Comparison of ENCODE assay signal across 10 mouse cellular contexts in the genomic region with DNA sequence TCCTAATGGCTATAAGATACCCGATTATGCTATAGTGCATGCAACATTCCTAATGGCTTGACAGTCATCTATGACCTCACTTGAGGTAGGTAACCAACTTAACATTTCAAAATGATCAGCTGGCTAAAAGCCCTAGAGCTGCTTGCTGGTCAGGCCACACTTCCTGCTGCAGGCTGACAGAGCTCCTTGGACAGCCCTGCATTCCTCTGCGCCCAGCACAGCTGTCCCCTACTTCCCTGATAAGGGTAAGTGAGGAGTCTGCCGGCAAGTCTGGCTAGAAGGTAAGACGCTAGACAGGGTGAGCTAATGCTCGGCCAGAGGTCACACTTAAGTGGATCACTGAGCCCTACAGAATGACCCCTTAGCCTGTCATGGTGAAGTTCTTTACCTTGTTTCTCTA. TPM values are rescaled to one million over a fixed set of nuclear protein-coding genes. Genes with fewer than 3 reads are reported as not detected.
DNase-seq lines count a peak whose midpoint lies in the region; ATAC-seq and TF ChIP-seq lines count a peak whose summit lies in the region.
"Had no signal": no experiment of that assay in that cellular context is flagged by ENCODE, and none has a peak within 500 bp of the region (broad histone marks: within the 10 kb centered on the region; RNA-seq: fewer than 3 reads in every experiment).

No protein-coding gene starts in this region.

- no peaks in the 10 kb centered on the region for H3K27me3 ChIP-seq in heart, embryonic 11.5 days (ENCODE audit: control insufficient read depth, insufficient read depth, low read length)
- H3K27me3 ChIP-seq in limb, embryonic 15.5 days, result no peaks in the 10 kb centered on the region
- no peaks in the 10 kb centered on the region for H3K27me3 ChIP-seq in limb, embryonic 10.5 days (ENCODE audit: low read depth, poor library complexity, severe bottlenecking)
- H3K27me3 ChIP-seq in liver, embryonic 15.5 days, result no peaks in the 10 kb centered on the region
- H3K27me3 ChIP-seq in forebrain, postnatal 0 days (ENCODE audit: insufficient read depth, low read length), result no peaks in the 10 kb centered on the region

- H3K27ac ChIP-seq in heart, embryonic 11.5 days (ENCODE audit: low read depth, low read length), result peak overlapping the region; percentile 2; the same call in 1 of the 2 replicates
- peak overlapping the region; percentile 12; the same call in 1 of the 2 replicates for H3K27ac ChIP-seq in limb, embryonic 15.5 days
- no peak overlapping the region for H3K27ac ChIP-seq in limb, embryonic 10.5 days
- no peak overlapping the region for H3K27ac ChIP-seq in liver, embryonic 15.5 days (replicated peaks)
- no peak overlapping the region for H3K27ac ChIP-seq in forebrain, postnatal 0 days (ENCODE audit: low read depth, low read length)

- H3K9me3 ChIP-seq in heart, embryonic 11.5 days (replicated peaks; ENCODE audit: control insufficient read depth, low read length), result no peaks in the 10 kb centered on the region
- no peaks in the 10 kb centered on the region for H3K9me3 ChIP-seq in limb, embryonic 15.5 days
- H3K9me3 ChIP-seq in limb, embryonic 10.5 days (replicated peaks), result no peaks in the 10 kb centered on the region
- H3K9me3 ChIP-seq in liver, embryonic 15.5 days (replicated peaks), result no peaks in the 10 kb centered on the region
- H3K9me3 ChIP-seq in forebrain, postnatal 0 days (ENCODE audit: low read length), result no peaks in the 10 kb centered on the region

- H3K4me1 ChIP-seq in heart, embryonic 11.5 days (ENCODE audit: control insufficient read depth, insufficient read depth, low read length), result peaks cover 37% of the 10 kb centered on the region
- H3K4me1 ChIP-seq in limb, embryonic 15.5 days, result peaks cover 31% of the 10 kb centered on the region
- peaks cover 32% of the 10 kb centered on the region for H3K4me1 ChIP-seq in limb, embryonic 10.5 days
- H3K4me1 ChIP-seq in liver, embryonic 15.5 days (replicated peaks), result peaks cover 65% of the 10 kb centered on the region
- H3K4me1 ChIP-seq in forebrain, postnatal 0 days (ENCODE audit: insufficient read depth), result no peaks in the 10 kb centered on the region

- WGBS in heart, embryonic 11.5 days (ENCODE audit: insufficient replicate concordance), result 16% methylated on average over 5 of the region's 5 CpGs
- 46% methylated on average over 5 of the region's 5 CpGs for WGBS in limb, embryonic 15.5 days
- WGBS in limb, embryonic 10.5 days, result 38% methylated on average over 5 of the region's 5 CpGs
- 19% methylated on average over 5 of the region's 5 CpGs for WGBS in liver, embryonic 15.5 days (ENCODE audit: insufficient replicate concordance)
- whole genome bisulfite sequencing in forebrain, postnatal 0 days, result 87% methylated on average over 5 of the region's 5 CpGs

- no peaks in the 10 kb centered on the region for H3K36me3 ChIP-seq in heart, embryonic 11.5 days (ENCODE audit: control insufficient read depth, insufficient read depth, low read length)
- H3K36me3 ChIP-seq in limb, embryonic 15.5 days, result no peaks in the 10 kb centered on the region
- no peaks in the 10 kb centered on the region for H3K36me3 ChIP-seq in limb, embryonic 10.5 days
- H3K36me3 ChIP-seq in liver, embryonic 15.5 days (replicated peaks), result no peaks in the 10 kb centered on the region
- no peaks in the 10 kb centered on the region for H3K36me3 ChIP-seq in forebrain, postnatal 0 days (ENCODE audit: insufficient read depth)

- no peak overlapping the region for H3K4me3 ChIP-seq in heart, embryonic 11.5 days (ENCODE audit: low read depth, low read length)
- no peak overlapping the region for H3K4me3 ChIP-seq in limb, embryonic 15.5 days
- no peak overlapping the region for H3K4me3 ChIP-seq in limb, embryonic 10.5 days
- no peak overlapping the region for H3K4me3 ChIP-seq in liver, embryonic 15.5 days (replicated peaks)
- H3K4me3 ChIP-seq in forebrain, postnatal 0 days (ENCODE audit: low read depth, low read length), result no peak overlapping the region

- H3K4me2 ChIP-seq in heart, embryonic 11.5 days, result no peak overlapping the region
- H3K4me2 ChIP-seq in limb, embryonic 15.5 days, result no peak overlapping the region
- H3K4me2 ChIP-seq in liver, embryonic 15.5 days, result no peak overlapping the region
- no peak overlapping the region for H3K4me2 ChIP-seq in forebrain, postnatal 0 days (ENCODE audit: low read depth)

- no peak for DNase-seq in heart, postnatal 25 days (ENCODE audit: low spot score)
- DNase-seq in limb, embryonic 10.5 days (ENCODE audit: low spot score), result no peak
- no peak for DNase-seq in natural killer cell, adult 2 months (ENCODE audit: low spot score in 2 of 2)
- DNase-seq in forebrain, postnatal 0 days, result no peak
- DNase-seq: adrenal gland, adult 2 months; right cerebral cortex, postnatal 25 days had no signal

- ATAC-seq in heart, embryonic 11.5 days (replicated peaks; ENCODE audit: insufficient number of reproducible peaks, low FRiP score, low TSS enrichment), result 0 out of 2 replicates have a peak, but pooled peaks have one; percentile 57
- no peak for ATAC-seq in limb, embryonic 15.5 days (ENCODE audit: insufficient number of reproducible peaks, low FRiP score, low TSS enrichment, low read depth)
- 0 out of 2 replicates have a peak, but pooled peaks have one; percentile 20 for ATAC-seq in erythroid progenitor cell, adult 5-6 weeks (replicated peaks; ENCODE audit: low FRiP score, poor library complexity, severe bottlenecking)
- peak; percentile 64; the same call in 1 of the 2 replicates for ATAC-seq in liver, embryonic 15.5 days (ENCODE audit: insufficient read depth)
- ATAC-seq in forebrain, postnatal 0 days, result no peak

- intact Hi-C loops in heart, postnatal 25 days (cut with DNase I), result no loop called here

- H3K9ac ChIP-seq in heart, embryonic 11.5 days (ENCODE audit: low read depth, low read length), result no peak overlapping the region
- H3K9ac ChIP-seq in limb, embryonic 15.5 days, result no peak overlapping the region
- no peak overlapping the region for H3K9ac ChIP-seq in liver, embryonic 15.5 days
- no peak overlapping the region for H3K9ac ChIP-seq in forebrain, postnatal 0 days

- no peak for TF ChIP-seq CTCF in forebrain, postnatal 0 days (IDR thresholded peaks at IDR 0.05; ENCODE audit: low read depth)

RNA-seq across cellular contexts. Expression of a gene that starts 52.8 kb away (rescaled TPM):
- 13.4 and 14.2 TPM in 2 replicates for polyA plus RNA-seq in heart, embryonic 11.5 days (2014; fragmentation: Nextera tagmentation; extraction: Ambion mirVana)
- 10 to 100 TPM; 14.3 to 15.7 TPM for total RNA-seq in heart, postnatal 25 days (2021)
- 25.9 and 26.5 TPM in 2 replicates for polyA plus RNA-seq in limb, embryonic 15.5 days (2015; fragmentation: Nextera tagmentation; extraction: Ambion mirVana)
- 13.4 and 16.0 TPM in 2 replicates for polyA plus RNA-seq in limb, embryonic 10.5 days (2016; fragmentation: Nextera tagmentation; extraction: Ambion mirVana)
- 6.8 and 23.9 TPM in 2 replicates for total RNA-seq in erythroid progenitor cell, adult 5-6 weeks (2015; ENCODE audit: low replicate concordance)
- total RNA-seq in erythroid progenitor cell, adult 5-6 weeks (2017; ENCODE audit: low replicate concordance), result 2.2 and 2.4 TPM in 2 replicates
- 4.2 TPM in 2 replicates for polyA plus RNA-seq in liver, embryonic 15.5 days (2015; fragmentation: Nextera tagmentation; extraction: Ambion mirVana)
- total RNA-seq in forebrain, postnatal 0 days (2014; rRNA removed), result 14.8 and 17.8 TPM in 2 replicates
- polyA plus RNA-seq in forebrain, postnatal 0 days (2015; fragmentation: Nextera tagmentation; extraction: Ambion mirVana), result 10.6 and 14.2 TPM in 2 replicates

Comparison
In these comparisons a context has a peak if more than half of its experiments do, and no peak if none do; other contexts are left out.
1. H3K27ac ChIP-seq: peak in heart, embryonic 11.5 days (single experiment) and limb, embryonic 15.5 days (single experiment); none in limb, embryonic 10.5 days (single experiment), liver, embryonic 15.5 days (single experiment) and forebrain, postnatal 0 days (single experiment).
2. ATAC-seq: peak in heart, embryonic 11.5 days (single experiment), erythroid progenitor cell, adult 5-6 weeks (single experiment) and liver, embryonic 15.5 days (single experiment); none in limb, embryonic 15.5 days (single experiment) and forebrain, postnatal 0 days (single experiment).